Mouse (Mus musculus): ENCODE data around the gene Tiam2. TPM values are rescaled to one million over a fixed set of nuclear protein-coding genes. Genes with fewer than 3 reads are reported as not detected.

Gene Tiam2
- 254 TPM in 1 of 2 replicates, not detected in the other for polyA plus RNA-seq (2012; ENCODE audit: insufficient read depth, insufficient read length, low replicate concordance, missing spikeins)

GRCm38 (mm10) chr17:3326148-3326902 lies at the start of gene Tiam2:
Gene Tiam2 (plus strand): TSS chr17:3326573.
- Histone ChIP-seq H3K27ac (ENCODE audit: insufficient read depth, low read depth, low read length) (no peak within 1 kb of the TSS), H3K4me1 (ENCODE audit: control insufficient read depth, insufficient read depth, low read length) (peaks cover 10% of the 10 kb centered on the region; the same call in 1 of the 2 replicates), H3K4me3 (ENCODE audit: insufficient read depth, low read depth, low read length) (peak within 1 kb of the TSS; percentile 35)
- TF ChIP-seq CTCF (IDR thresholded peaks at IDR 0.05; ENCODE audit: insufficient read depth, low read depth, low read length) (no peak), POLR2A (IDR thresholded peaks at IDR 0.05; ENCODE audit: insufficient read depth, low read depth, low read length) (no peak)
- WGBS, result 5% methylated on average over 55 of the region's 55 CpGs

- no peak overlapping the region for H3K4me3 ChIP-seq (ENCODE audit: insufficient read depth, low read depth, low read length)
- H3K4me1 ChIP-seq (ENCODE audit: control insufficient read depth, insufficient read depth, low read length), result peaks cover 15% of the 10 kb centered on the region
- no peak overlapping the region for H3K27ac ChIP-seq (ENCODE audit: insufficient read depth, low read depth, low read length)
- 85% methylated on average over 2 of the region's 2 CpGs for WGBS
- TF ChIP-seq CTCF (IDR thresholded peaks at IDR 0.05; ENCODE audit: insufficient read depth, low read depth, low read length), result no peak
- TF ChIP-seq POLR2A (IDR thresholded peaks at IDR 0.05; ENCODE audit: insufficient read depth, low read depth, low read length), result no peak
These were observed 46.1 kb upstream of the Tiam2 start for GRCm38 (mm10) chr17:3280321-3280720.

- no peak for TF ChIP-seq CTCF (IDR thresholded peaks at IDR 0.05; ENCODE audit: insufficient read depth, low read depth, low read length)
- TF ChIP-seq POLR2A (IDR thresholded peaks at IDR 0.05; ENCODE audit: insufficient read depth, low read depth, low read length), result no peak
- H3K4me3 ChIP-seq (ENCODE audit: insufficient read depth, low read depth, low read length), result no peak overlapping the region
- H3K27ac ChIP-seq (ENCODE audit: insufficient read depth, low read depth, low read length), result no peak overlapping the region
- WGBS, result 80% methylated on average over 5 of the region's 5 CpGs
- H3K4me1 ChIP-seq (ENCODE audit: control insufficient read depth, insufficient read depth, low read length), result peaks cover 20% of the 10 kb centered on the region
These were observed 44.4 kb upstream of the Tiam2 start for GRCm38 (mm10) chr17:3281939-3282338.

GRCm38 (mm10) chr17:3285030-3285671 lies 41.2 kb upstream of the Tiam2 start:
- Histone ChIP-seq H3K27ac (ENCODE audit: insufficient read depth, low read depth, low read length) (peak overlapping the region; percentile 54), H3K4me1 (ENCODE audit: control insufficient read depth, insufficient read depth, low read length) (peaks cover 26% of the 10 kb centered on the region), H3K4me3 (ENCODE audit: insufficient read depth, low read depth, low read length) (no peak overlapping the region)
- TF ChIP-seq POLR2A (IDR thresholded peaks at IDR 0.05; ENCODE audit: insufficient read depth, low read depth, low read length) (no peak), CTCF (IDR thresholded peaks at IDR 0.05; ENCODE audit: insufficient read depth, low read depth, low read length) (no peak)
- WGBS, result 25% methylated on average over 8 of the region's 8 CpGs

GRCm38 (mm10) chr17:3286123-3286825 lies 40.1 kb upstream of the Tiam2 start:
- H3K4me1 ChIP-seq (ENCODE audit: control insufficient read depth, insufficient read depth, low read length), result peaks cover 30% of the 10 kb centered on the region
- H3K4me3 ChIP-seq (ENCODE audit: insufficient read depth, low read depth, low read length), result no peak overlapping the region
- H3K27ac ChIP-seq (ENCODE audit: insufficient read depth, low read depth, low read length), result no peak overlapping the region
- TF ChIP-seq CTCF (IDR thresholded peaks at IDR 0.05; ENCODE audit: insufficient read depth, low read depth, low read length), result no peak
- TF ChIP-seq POLR2A (IDR thresholded peaks at IDR 0.05; ENCODE audit: insufficient read depth, low read depth, low read length), result no peak
- WGBS, result 72% methylated on average over 8 of the region's 8 CpGs

GRCm38 (mm10) chr17:3288341-3288740 lies 38.0 kb upstream of the Tiam2 start:
- TF ChIP-seq POLR2A (IDR thresholded peaks at IDR 0.05; ENCODE audit: insufficient read depth, low read depth, low read length), result no peak
- peak; percentile 62 for TF ChIP-seq CTCF (IDR thresholded peaks at IDR 0.05; ENCODE audit: insufficient read depth, low read depth, low read length)
- WGBS, result 18% methylated on average over 6 of the region's 6 CpGs
- H3K4me3 ChIP-seq (ENCODE audit: insufficient read depth, low read depth, low read length), result no peak overlapping the region

GRCm38 (mm10) chr17:3295097-3295496 lies 31.3 kb upstream of the Tiam2 start:
- no peak for TF ChIP-seq CTCF (IDR thresholded peaks at IDR 0.05; ENCODE audit: insufficient read depth, low read depth, low read length)
- TF ChIP-seq POLR2A (IDR thresholded peaks at IDR 0.05; ENCODE audit: insufficient read depth, low read depth, low read length), result no peak
- no peak overlapping the region for H3K4me3 ChIP-seq (ENCODE audit: insufficient read depth, low read depth, low read length)
- H3K27ac ChIP-seq (ENCODE audit: insufficient read depth, low read depth, low read length), result no peak overlapping the region
- 45% methylated on average over 2 of the region's 2 CpGs for WGBS
- H3K4me1 ChIP-seq (ENCODE audit: control insufficient read depth, insufficient read depth, low read length), result peaks cover 10% of the 10 kb centered on the region

More at GRCm38 (mm10) chr17:3288341-3288740, 38.0 kb upstream of the Tiam2 start:
- H3K4me1 ChIP-seq (ENCODE audit: control insufficient read depth, insufficient read depth, low read length), result peaks cover 20% of the 10 kb centered on the region
- no peak overlapping the region for H3K27ac ChIP-seq (ENCODE audit: insufficient read depth, low read depth, low read length)

- no peak for TF ChIP-seq CTCF (IDR thresholded peaks at IDR 0.05; ENCODE audit: insufficient read depth, low read depth, low read length)
- 75% methylated on average over 6 of the region's 6 CpGs for WGBS
- no peak overlapping the region for H3K27ac ChIP-seq (ENCODE audit: insufficient read depth, low read depth, low read length)
- peaks cover 3% of the 10 kb centered on the region; the same call in 1 of the 2 replicates for H3K4me1 ChIP-seq (ENCODE audit: control insufficient read depth, insufficient read depth, low read length)
- H3K4me3 ChIP-seq (ENCODE audit: insufficient read depth, low read depth, low read length), result no peak overlapping the region
These were observed 26.9 kb upstream of the Tiam2 start for GRCm38 (mm10) chr17:3299487-3299886.

Measured in olfactory bulb, adult 2 months (tissue).